Mouse (Mus musculus) megakaryocyte, embryonic 14.5 days (primary cell): ENCODE data around the gene Il17f. TPM values are rescaled to one million over a fixed set of nuclear protein-coding genes. Genes with fewer than 3 reads are reported as not detected.
"Not testable (repeated sequence)": the region's sequence is repeated elsewhere in the genome, so short reads cannot be mapped to it uniquely, and the experiment has no call there.

Experiments
- H3K27me3 ChIP-seq: replicated peaks from 2 replicates; pipeline ENCODE3; 2012; ENCODE audit warnings: inconsistent platforms
- H3K36me3 ChIP-seq: replicated peaks from 2 replicates; pipeline ENCODE3; 2012; ENCODE audit warnings: low read length, inconsistent platforms, mixed read lengths
- H3K4me1 ChIP-seq: 2 replicates; pipeline ENCODE4 v1.6.1; 2012; ENCODE audit warnings: inconsistent platforms
- H3K4me3 ChIP-seq: replicated peaks from 2 replicates; pipeline ENCODE3; 2012; ENCODE audit warnings: moderate library complexity, mild to moderate bottlenecking, inconsistent platforms
- H3K9me3 ChIP-seq: 2 replicates; pipeline ENCODE4 v1.6.1; 2012; ENCODE audit warnings: inconsistent platforms
- FLI1 ChIP-seq: IDR thresholded peaks from 2 replicates; pipeline ENCODE4 v1.6.1; 2012; ENCODE audit warnings: low read length, inconsistent platforms, mixed read lengths
- GATA1 ChIP-seq: IDR thresholded peaks from 3 replicates; pipeline ENCODE4 v1.6.1; 2012; ENCODE audit warnings: mixed read lengths, low read length, inconsistent platforms, borderline replicate concordance
- polyA plus RNA-seq: library from polyadenylated mRNA; stranded (reverse); fragments of >175 nt; gene quantifications from 2 replicates; pipeline ENCODE4 v1.2.3, GENCODE M21; 2012; ENCODE audit warnings: low replicate concordance; ENCODE audit not compliant: insufficient read depth

Il17f gene
- polyA plus RNA-seq, 1 experiment: not detected

DNA sequence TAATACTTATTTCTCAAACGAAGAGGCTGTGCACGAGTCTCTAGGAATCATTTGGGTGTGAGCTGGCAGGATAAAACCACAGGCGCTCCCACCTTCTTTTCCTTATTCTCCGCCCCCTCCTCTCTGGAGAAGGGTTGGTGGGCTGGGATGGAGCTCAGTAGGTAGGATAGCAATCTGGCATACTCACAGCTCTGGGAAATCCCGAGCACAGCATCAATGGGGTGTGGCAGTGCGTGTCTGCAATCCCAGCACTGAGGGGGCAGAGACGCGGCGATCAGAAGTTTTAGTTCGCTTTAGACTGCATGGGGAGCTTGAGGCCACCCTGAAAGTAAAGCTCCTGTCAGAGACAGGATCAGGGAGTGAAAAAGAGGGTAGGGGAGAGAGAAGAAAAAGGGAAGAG lies 2.0 kb downstream of the Il17f start:
- Histone ChIP-seq H3K4me1 (peaks cover 4% of the 10 kb centered on the region), H3K9me3 (no peaks in the 10 kb centered on the region), H3K27me3 (peaks cover 8% of the 10 kb centered on the region), H3K36me3 (no peaks in the 10 kb centered on the region), H3K4me3 (no peak overlapping the region)
- no peak for TF ChIP-seq GATA1
- TF ChIP-seq FLI1: no peak

DNA sequence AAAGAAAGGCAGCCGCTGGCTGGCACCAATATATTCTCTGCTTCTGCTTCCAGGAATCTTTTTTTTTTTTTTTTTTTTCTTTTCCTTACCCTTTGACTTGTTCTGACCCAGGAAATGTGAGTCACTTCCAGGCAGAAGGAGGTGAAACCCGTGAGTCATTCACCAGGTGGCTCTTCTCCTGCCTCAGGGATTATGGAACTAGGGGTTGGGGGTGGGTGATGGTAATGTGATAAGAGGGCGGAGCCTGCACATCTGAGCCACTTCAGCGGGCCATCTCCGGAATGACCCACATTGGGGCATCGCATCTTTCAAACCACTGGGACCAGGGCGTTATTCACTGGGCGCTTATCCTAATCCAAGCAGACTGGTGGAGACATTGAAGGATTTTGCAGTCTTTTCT lies 3.4 kb downstream of the Il17f start:
- Histone ChIP-seq H3K36me3 (no peaks in the 10 kb centered on the region), H3K4me3 (no peak overlapping the region), H3K4me1 (peaks cover 4% of the 10 kb centered on the region), H3K9me3 (no peaks in the 10 kb centered on the region; the same call in 1 of the 2 replicates), H3K27me3 (peaks cover 8% of the 10 kb centered on the region)
- TF ChIP-seq GATA1 (no peak), FLI1 (no peak)

GRCm38 (mm10) chr1:20778366-20778765 lies 12.1 kb downstream of the Il17f start:
- H3K27me3 ChIP-seq: no peaks in the 10 kb centered on the region
- no peak overlapping the region for H3K4me3 ChIP-seq
- no peaks in the 10 kb centered on the region for H3K36me3 ChIP-seq
- TF ChIP-seq GATA1 (no peak), FLI1 (no peak)
- no peaks in the 10 kb centered on the region; the same call in 1 of the 2 replicates for H3K9me3 ChIP-seq
- H3K4me1 ChIP-seq: no peaks in the 10 kb centered on the region

DNA sequence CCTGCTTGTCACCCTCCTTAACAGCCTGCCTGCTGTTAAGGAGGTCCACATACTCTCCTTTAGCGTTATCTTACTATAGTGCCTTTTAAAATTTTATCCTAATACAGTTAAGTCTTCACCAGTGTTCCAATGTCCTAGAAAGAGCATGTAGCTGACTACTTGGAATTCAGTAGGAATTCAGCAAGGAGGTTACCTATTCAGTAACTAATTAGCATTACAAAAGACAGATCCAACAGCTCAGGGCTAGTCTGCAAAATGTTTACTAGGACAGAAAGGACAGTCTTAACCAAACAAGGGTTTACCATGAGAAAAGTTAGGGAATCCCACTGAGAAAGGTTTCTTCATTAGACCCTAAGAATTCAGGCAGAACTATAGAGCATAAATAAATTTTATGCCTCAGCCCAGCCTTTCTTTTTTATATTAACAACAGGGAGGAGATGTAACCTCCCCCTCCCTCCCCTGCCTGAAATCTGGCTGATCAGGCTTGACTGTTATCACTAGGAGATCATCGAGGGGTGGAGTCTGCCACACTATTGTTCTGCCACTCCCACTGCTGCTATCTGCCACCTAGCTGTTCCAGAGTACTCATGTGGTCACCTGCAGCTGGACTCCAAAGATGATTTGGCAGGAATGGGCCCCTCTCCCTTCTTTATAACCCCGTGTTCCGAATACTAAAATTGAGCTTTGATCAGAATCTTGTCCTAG lies 16.2 kb downstream of the Il17f start:
- not testable (repeated sequence) for H3K4me3 ChIP-seq, H3K4me1 ChIP-seq, H3K9me3 ChIP-seq, H3K27me3 ChIP-seq, H3K36me3 ChIP-seq

- Histone ChIP-seq H3K4me1 (no peaks in the 10 kb centered on the region), H3K4me3 (no peak overlapping the region), H3K9me3 (peaks cover 2% of the 10 kb centered on the region; the same call in 1 of the 2 replicates), H3K27me3 (no peaks in the 10 kb centered on the region), H3K36me3 (no peaks in the 10 kb centered on the region)
- no peak for TF ChIP-seq GATA1
- no peak for TF ChIP-seq FLI1
These were observed 23.9 kb downstream of the Il17f start for GRCm38 (mm10) chr1:20766526-20766925.

GRCm38 (mm10) chr1:20761411-20761810 lies 29.0 kb downstream of the Il17f start:
- TF ChIP-seq GATA1 (no peak), FLI1 (no peak)
- H3K36me3 ChIP-seq: no peaks in the 10 kb centered on the region
- H3K27me3 ChIP-seq: no peaks in the 10 kb centered on the region
- no peaks in the 10 kb centered on the region for H3K4me1 ChIP-seq
- no peak overlapping the region for H3K4me3 ChIP-seq
- H3K9me3 ChIP-seq: peaks cover 2% of the 10 kb centered on the region; the same call in 1 of the 2 replicates

DNA sequence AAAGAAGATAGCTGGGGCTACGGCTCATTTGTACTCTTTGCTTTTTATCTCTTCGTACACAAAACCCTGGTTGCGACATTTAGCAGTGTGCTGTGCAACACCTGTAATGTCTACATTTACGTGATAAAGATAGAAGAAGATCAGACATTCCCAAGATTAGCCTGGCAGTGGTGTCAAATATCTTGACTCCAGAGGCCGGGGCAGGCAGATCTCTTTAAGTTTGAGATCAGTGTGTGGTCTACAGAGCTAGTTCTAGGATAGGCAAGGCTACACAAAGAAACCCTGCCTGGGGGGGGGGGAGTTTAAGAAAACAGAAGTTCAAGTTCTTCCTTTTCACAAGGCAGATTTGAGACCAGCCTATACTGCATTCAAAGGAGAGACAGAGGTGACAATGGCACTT lies 30.1 kb downstream of the Il17f start:
- Histone ChIP-seq H3K27me3 (no peaks in the 10 kb centered on the region), H3K9me3 (peaks cover 2% of the 10 kb centered on the region; the same call in 1 of the 2 replicates), H3K4me1 (no peaks in the 10 kb centered on the region), H3K36me3 (no peaks in the 10 kb centered on the region), H3K4me3 (no peak overlapping the region)
- no peak for TF ChIP-seq GATA1

DNA sequence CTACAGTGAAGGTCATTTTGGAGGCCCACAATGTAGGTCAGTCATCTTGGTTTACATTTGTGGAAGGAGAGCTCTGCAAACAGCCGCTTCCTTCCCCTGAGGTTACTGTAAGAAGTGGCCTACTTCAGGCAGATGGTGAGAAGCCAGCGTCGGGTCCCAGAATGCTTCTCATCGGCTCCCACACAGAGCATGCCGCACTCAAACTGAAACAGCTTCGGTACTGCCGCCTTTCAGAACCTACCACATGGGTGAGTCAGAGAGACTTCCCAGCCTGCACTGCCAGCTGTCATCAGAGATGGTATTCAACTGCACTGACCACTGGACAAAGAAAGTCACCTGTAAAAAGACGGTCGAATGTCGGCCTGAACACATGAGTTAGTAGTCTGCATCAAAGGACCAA lies 30.6 kb downstream of the Il17f start:
- TF ChIP-seq GATA1 (no peak), FLI1 (no peak)
- H3K9me3 ChIP-seq: peaks cover 2% of the 10 kb centered on the region; the same call in 1 of the 2 replicates
- no peaks in the 10 kb centered on the region for H3K27me3 ChIP-seq
- no peaks in the 10 kb centered on the region for H3K36me3 ChIP-seq
- H3K4me3 ChIP-seq: no peak overlapping the region
- no peaks in the 10 kb centered on the region for H3K4me1 ChIP-seq

GRCm38 (mm10) chr1:20757586-20757985 lies 32.8 kb downstream of the Il17f start:
- Histone ChIP-seq H3K4me1 (no peaks in the 10 kb centered on the region), H3K27me3 (no peaks in the 10 kb centered on the region), H3K36me3 (no peaks in the 10 kb centered on the region), H3K4me3 (no peak overlapping the region), H3K9me3 (peaks cover 2% of the 10 kb centered on the region; the same call in 1 of the 2 replicates)
- TF ChIP-seq GATA1 (no peak), FLI1 (no peak)

DNA sequence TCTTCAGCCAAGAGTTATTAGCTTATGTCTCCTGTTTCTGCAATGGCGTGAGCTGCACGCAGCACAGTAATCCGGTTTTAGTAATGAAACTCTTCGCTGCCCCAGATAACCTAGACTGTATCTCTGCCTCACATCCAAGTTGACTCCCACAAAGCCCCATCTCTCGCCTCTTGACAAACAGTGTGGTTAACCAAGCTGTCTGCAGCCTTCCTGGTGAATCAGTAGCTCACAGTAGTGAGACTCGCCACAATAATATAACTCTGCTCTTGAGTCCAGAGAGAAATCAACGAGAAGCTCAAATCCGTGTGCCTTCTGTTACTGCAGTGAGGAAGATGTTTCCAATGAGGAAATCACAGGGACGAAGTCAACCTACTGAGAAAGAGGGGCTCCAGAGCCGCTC lies 36.0 kb downstream of the Il17f start:
- Histone ChIP-seq H3K27me3 (no peaks in the 10 kb centered on the region), H3K4me1 (no peaks in the 10 kb centered on the region)
- TF ChIP-seq GATA1: no peak
- no peak for TF ChIP-seq FLI1

GRCm38 (mm10) chr1:20740496-20740998 lies 49.9 kb downstream of the Il17f start:
- Histone ChIP-seq H3K27me3 (peaks cover 3% of the 10 kb centered on the region), H3K4me1 (no peaks in the 10 kb centered on the region), H3K4me3 (no peak overlapping the region), H3K36me3 (no peaks in the 10 kb centered on the region), H3K9me3 (no peaks in the 10 kb centered on the region)
- TF ChIP-seq FLI1 (no peak), GATA1 (no peak)

More for the DNA sequence above, 36.0 kb downstream of the Il17f start:
- peaks cover 6% of the 10 kb centered on the region for H3K9me3 ChIP-seq
- H3K36me3 ChIP-seq: no peaks in the 10 kb centered on the region
- no peak overlapping the region for H3K4me3 ChIP-seq
